Mouse (Mus musculus): ENCODE data around the gene Prr19. TPM values are rescaled to one million over a fixed set of nuclear protein-coding genes. Genes with fewer than 3 reads are reported as not detected.

The Prr19 gene
- polyA plus RNA-seq, 2 experiments: 0.44 to 1.1 TPM

DNA sequence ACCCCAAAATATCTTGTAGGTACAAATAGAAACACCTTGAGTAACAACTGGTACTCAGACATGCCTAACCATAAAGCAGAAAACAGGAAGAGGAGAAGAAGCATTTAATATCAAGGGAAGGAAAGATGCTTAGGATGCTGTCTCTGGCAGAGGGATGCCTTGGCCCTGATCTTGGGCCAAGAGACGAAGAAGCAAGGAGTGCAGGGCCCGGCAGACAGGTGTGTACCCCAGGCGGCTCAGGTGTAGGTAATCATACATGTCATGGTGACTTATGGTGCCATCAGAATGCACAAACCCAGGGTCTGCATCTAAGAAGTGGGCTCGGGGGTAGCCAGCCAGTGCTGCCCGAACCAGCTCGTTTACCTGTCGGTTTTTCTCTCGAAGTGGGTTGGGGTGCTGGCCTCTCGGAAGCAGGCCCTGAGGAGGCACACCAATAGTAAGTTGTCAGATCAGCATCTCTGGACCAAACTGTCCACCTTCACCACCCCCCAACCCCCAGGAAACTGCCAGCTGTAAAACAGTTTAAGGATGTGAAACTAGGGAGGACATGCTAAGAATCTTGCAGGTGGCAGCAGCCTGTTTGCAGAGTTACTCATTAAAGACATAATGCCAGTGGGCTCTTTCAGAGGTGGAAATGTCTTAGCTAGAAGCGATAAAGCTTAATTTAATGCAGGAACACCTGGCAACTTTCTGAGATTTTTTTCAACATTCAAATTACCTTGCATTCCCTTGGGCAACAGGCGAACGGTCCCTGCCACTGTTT lies 6.1 kb upstream of the Prr19 start:
- 83% methylated on average over 12 of the region's 12 CpGs for WGBS
- Histone ChIP-seq H3K4me2 (replicated peaks; ENCODE audit: low read depth, low read length, severe bottlenecking) (no peak overlapping the region), H3K36me3 (ENCODE audit: control insufficient read depth, insufficient read depth, low read length) (peaks cover 61% of the 10 kb centered on the region), H3K4me1 (ENCODE audit: control insufficient read depth, insufficient read depth, low read length) (peaks cover 10% of the 10 kb centered on the region), H3K4me3 (replicated peaks; ENCODE audit: low read length) (no peak overlapping the region), H3K27ac (replicated peaks; ENCODE audit: low read depth, low read length) (no peak overlapping the region), H3K27me3 (ENCODE audit: control insufficient read depth, insufficient read depth, low read length) (no peaks in the 10 kb centered on the region), H3K9ac (ENCODE audit: low read depth, low read length, severe bottlenecking) (no peak overlapping the region), H3K9me3 (ENCODE audit: control insufficient read depth, low read length) (no peaks in the 10 kb centered on the region)
- ATAC-seq (ENCODE audit: low FRiP score, low read depth) (no peak), DNase-seq (ENCODE audit: low spot score) (no peak)
- no peak for TF ChIP-seq POLR2A (IDR thresholded peaks at IDR 0.05; ENCODE audit: borderline replicate concordance, extremely low read depth, insufficient read depth, insufficient read length)

DNA sequence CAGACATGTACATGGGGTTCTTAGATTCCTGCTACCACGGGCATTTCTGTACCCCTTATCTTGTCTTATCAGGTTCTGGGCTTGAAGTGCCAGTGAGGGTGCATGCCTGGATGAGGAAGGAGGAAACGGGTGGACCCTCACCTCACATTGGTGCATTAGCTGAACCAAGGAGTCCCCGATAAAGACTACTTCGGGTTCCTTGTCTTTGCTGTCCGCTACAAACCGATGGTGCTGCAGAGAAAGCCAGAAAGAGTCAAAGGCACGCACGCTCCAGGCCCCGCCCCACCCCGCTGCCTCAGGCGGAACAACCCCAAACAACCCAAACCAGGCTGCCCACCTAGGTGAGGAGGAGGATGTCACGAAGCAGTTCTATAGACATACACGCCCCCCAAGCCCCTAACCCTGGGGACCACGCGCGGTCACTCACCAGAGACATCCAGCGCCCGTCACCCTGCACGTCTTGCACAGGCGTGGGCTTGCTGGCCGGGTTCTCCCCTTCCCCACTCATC lies 4.2 kb upstream of the Prr19 start:
- H3K27me3 ChIP-seq (ENCODE audit: control insufficient read depth, insufficient read depth, low read length): no peaks in the 10 kb centered on the region
- ATAC-seq (ENCODE audit: low FRiP score, low read depth) (peak; percentile 27), DNase-seq (ENCODE audit: low spot score) (no peak)
- H3K9me3 ChIP-seq (ENCODE audit: control insufficient read depth, low read length): no peaks in the 10 kb centered on the region
- H3K9ac ChIP-seq (ENCODE audit: low read depth, low read length, severe bottlenecking): peak overlapping the region; percentile 80
- peak overlapping the region; percentile 91 for H3K27ac ChIP-seq (replicated peaks; ENCODE audit: low read depth, low read length)
- peak overlapping the region; percentile 57 for H3K4me2 ChIP-seq (replicated peaks; ENCODE audit: low read depth, low read length, severe bottlenecking)
- H3K4me1 ChIP-seq (ENCODE audit: control insufficient read depth, insufficient read depth, low read length): peaks cover 10% of the 10 kb centered on the region
- no peak for TF ChIP-seq POLR2A (IDR thresholded peaks at IDR 0.05; ENCODE audit: borderline replicate concordance, extremely low read depth, insufficient read depth, insufficient read length)
- peak overlapping the region; percentile 54 for H3K4me3 ChIP-seq (replicated peaks; ENCODE audit: low read length)
- WGBS: under 1% methylated on average over 21 of the region's 21 CpGs
- peaks cover 43% of the 10 kb centered on the region for H3K36me3 ChIP-seq (ENCODE audit: control insufficient read depth, insufficient read depth, low read length)

DNA sequence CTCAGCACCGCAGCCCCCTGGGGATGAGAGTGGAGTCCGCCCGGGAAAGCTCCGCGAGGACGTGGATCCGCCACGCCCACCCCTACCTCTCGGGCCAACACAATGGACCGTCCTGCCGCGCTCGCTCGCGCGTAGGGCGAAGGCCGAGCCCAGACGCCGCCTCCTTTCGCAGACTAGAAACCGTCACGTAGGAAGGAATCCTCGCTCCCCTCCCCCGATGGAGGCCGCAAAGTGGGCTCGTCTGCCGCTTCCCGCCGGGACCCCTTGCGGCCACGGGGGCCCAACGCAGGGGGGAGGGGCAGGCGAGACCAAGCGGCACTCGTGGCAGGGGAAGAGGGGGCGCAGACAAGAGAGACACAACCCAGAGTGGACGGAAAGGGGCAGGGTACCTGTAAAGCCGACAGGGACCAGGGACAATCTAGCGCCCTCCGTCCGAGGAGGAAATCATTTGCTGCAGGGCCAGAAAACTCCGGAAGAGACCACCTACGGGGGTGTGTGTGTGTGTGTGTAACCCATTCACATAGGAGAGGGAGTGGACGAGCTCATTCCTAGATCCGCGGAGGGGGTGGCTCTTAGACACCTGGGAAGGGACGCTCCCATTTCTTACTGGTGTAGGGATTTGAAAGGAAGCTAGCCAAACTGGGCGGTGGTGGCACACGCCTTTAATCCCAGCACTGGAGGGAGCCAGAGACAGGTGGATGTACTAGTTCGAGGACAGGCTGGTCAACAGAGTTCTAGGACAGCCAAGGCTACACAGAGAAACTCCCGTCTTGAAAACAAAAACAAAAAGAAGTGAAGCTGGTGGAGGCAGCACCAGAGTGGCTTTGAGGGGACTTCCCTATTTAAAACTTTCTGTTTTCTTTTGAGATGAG lies 3.5 kb upstream of the Prr19 start, which contains the start of gene Pafah1b3:
Pafah1b3 (minus strand) TSS at position 533 of the 872 bp plus-strand sequence.
- Histone ChIP-seq H3K9me3 (ENCODE audit: control insufficient read depth, low read length) (no peaks in the 10 kb centered on the region), H3K4me3 (replicated peaks; ENCODE audit: low read length) (peak within 1 kb of the TSS; percentile 54), H3K36me3 (ENCODE audit: control insufficient read depth, insufficient read depth, low read length) (peaks cover 36% of the 10 kb centered on the region), H3K9ac (ENCODE audit: low read depth, low read length, severe bottlenecking) (peak within 1 kb of the TSS; percentile 80), H3K4me2 (replicated peaks; ENCODE audit: low read depth, low read length, severe bottlenecking) (peak within 1 kb of the TSS; percentile 57), H3K27me3 (ENCODE audit: control insufficient read depth, insufficient read depth, low read length) (no peaks in the 10 kb centered on the region), H3K27ac (replicated peaks; ENCODE audit: low read depth, low read length) (peak within 1 kb of the TSS; percentile 91), H3K4me1 (ENCODE audit: control insufficient read depth, insufficient read depth, low read length) (peaks cover 10% of the 10 kb centered on the region)
- ATAC-seq (ENCODE audit: low FRiP score, low read depth) (peak; percentile 92), DNase-seq (ENCODE audit: low spot score) (peak; percentile 97)
- peak; percentile 37; the same call in 1 of the 2 replicates for TF ChIP-seq POLR2A (IDR thresholded peaks at IDR 0.05; ENCODE audit: borderline replicate concordance, extremely low read depth, insufficient read depth, insufficient read length)
- under 1% methylated on average over 48 of the region's 52 CpGs for WGBS

DNA sequence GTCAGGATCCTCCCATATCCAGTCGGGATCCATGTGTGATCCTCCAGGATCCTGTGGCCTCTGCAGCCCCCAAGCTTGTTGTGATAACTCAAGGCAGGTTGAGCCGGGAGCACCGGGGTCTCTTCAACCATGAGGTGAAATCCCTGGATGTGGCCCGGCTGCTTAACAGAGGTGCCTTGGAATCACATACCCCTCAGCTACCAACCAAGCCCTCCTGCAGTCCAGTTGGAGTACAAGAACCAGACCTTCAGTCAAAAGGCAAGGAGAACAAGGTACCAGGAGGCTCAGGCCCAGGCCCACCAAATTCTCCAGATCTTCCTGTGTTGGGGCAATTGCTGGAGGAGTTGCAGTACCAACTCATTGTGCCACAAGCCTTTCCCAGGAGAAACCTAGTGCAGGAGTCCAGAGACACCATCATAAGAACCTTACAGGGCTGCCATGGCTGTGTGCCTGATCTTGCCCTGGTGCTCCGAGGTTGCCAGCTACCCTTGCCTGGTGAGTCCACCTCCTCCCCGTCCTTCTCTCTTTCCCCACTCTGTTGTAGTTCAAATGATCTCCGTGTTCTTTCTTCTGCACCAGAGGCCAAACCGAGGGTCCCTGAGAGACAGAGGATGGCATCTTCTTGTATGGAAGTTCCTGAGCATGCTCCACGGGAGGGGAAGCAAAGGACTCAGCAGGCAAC lies 1.9 kb downstream of the Prr19 start:
- Histone ChIP-seq H3K9me3 (ENCODE audit: control insufficient read depth, low read length) (no peaks in the 10 kb centered on the region), H3K27me3 (ENCODE audit: control insufficient read depth, insufficient read depth, low read length) (no peaks in the 10 kb centered on the region; the same call in 1 of the 2 replicates), H3K4me2 (replicated peaks; ENCODE audit: low read depth, low read length, severe bottlenecking) (no peak overlapping the region), H3K36me3 (ENCODE audit: control insufficient read depth, insufficient read depth, low read length) (no peaks in the 10 kb centered on the region), H3K27ac (replicated peaks; ENCODE audit: low read depth, low read length) (no peak overlapping the region), H3K9ac (ENCODE audit: low read depth, low read length, severe bottlenecking) (no peak overlapping the region), H3K4me3 (replicated peaks; ENCODE audit: low read length) (no peak overlapping the region), H3K4me1 (ENCODE audit: control insufficient read depth, insufficient read depth, low read length) (0 out of 2 replicates have a peak, but pooled peaks cover 7% of the 10 kb centered on the region)
- no peak for DNase-seq (ENCODE audit: low spot score)
- no peak for TF ChIP-seq POLR2A (IDR thresholded peaks at IDR 0.05; ENCODE audit: borderline replicate concordance, extremely low read depth, insufficient read depth, insufficient read length)
- 55% methylated on average over 9 of the region's 9 CpGs for WGBS
- ATAC-seq (ENCODE audit: low FRiP score, low read depth): no peak

DNA sequence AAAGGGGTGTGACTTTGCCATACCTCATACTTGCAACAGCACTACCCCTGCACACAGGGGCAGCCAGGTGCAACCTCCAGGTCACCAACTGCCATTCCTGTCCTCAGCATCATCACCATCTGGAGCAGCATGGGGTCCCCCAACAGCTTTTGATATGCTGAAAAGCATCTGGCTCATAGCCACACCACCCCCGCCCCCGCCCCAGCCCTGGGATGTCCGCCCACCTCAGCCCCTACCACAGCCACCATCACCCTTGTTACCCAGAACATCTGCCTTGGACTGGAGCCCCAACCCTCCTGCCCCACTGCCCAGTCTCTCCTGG lies 2.4 kb downstream of the Prr19 start:
- 74% methylated on average over 3 of the region's 3 CpGs for WGBS
- Histone ChIP-seq H3K36me3 (ENCODE audit: control insufficient read depth, insufficient read depth, low read length) (no peaks in the 10 kb centered on the region), H3K4me1 (ENCODE audit: control insufficient read depth, insufficient read depth, low read length) (0 out of 2 replicates have a peak, but pooled peaks cover 4% of the 10 kb centered on the region), H3K4me2 (replicated peaks; ENCODE audit: low read depth, low read length, severe bottlenecking) (no peak overlapping the region), H3K27ac (replicated peaks; ENCODE audit: low read depth, low read length) (no peak overlapping the region), H3K4me3 (replicated peaks; ENCODE audit: low read length) (no peak overlapping the region), H3K9ac (ENCODE audit: low read depth, low read length, severe bottlenecking) (no peak overlapping the region), H3K27me3 (ENCODE audit: control insufficient read depth, insufficient read depth, low read length) (no peaks in the 10 kb centered on the region; the same call in 1 of the 2 replicates), H3K9me3 (ENCODE audit: control insufficient read depth, low read length) (no peaks in the 10 kb centered on the region)
- no peak for ATAC-seq (ENCODE audit: low FRiP score, low read depth)
- no peak for DNase-seq (ENCODE audit: low spot score)
- TF ChIP-seq POLR2A (IDR thresholded peaks at IDR 0.05; ENCODE audit: borderline replicate concordance, extremely low read depth, insufficient read depth, insufficient read length): no peak

Measured in limb, embryonic 14.5 days (tissue).